Mouse (Mus musculus) myocyte (in vitro differentiated cells): ENCODE results near the gene Spsb1.

Experiments used
- CEBPB ChIP-seq: IDR thresholded peaks from 2 replicates; pipeline ENCODE4 v1.6.1; 2011; ENCODE audit warnings: mild to moderate bottlenecking, moderate library complexity; ENCODE audit not compliant: poor library complexity, insufficient read depth, severe bottlenecking
- E2F4 ChIP-seq: IDR thresholded peaks from one replicate; pipeline ENCODE4 v1.6.1; 2011; ENCODE audit warnings: mild to moderate bottlenecking, control low read depth, moderate library complexity; ENCODE audit not compliant: insufficient read depth
- MYOG ChIP-seq, 3 experiments: IDR thresholded peaks; one replicate each; pipeline ENCODE4 v1.6.1; 2011; ENCODE audit warnings: control low read depth in 2 of 3, low read depth in 2 of 3, mild to moderate bottlenecking in 2 of 3; ENCODE audit not compliant: insufficient read length in 2 of 3, control insufficient read depth in 1 of 3, insufficient read depth in 1 of 3
- POLR2A ChIP-seq: IDR thresholded peaks from one replicate; pipeline ENCODE4 v1.6.1; 2011; ENCODE audit warnings: low read depth, mild to moderate bottlenecking, control low read depth, moderate library complexity; ENCODE audit not compliant: insufficient read length
- POLR2AphosphoS2 ChIP-seq: IDR thresholded peaks from one replicate; pipeline ENCODE4 v1.6.1; 2011; ENCODE audit warnings: low read depth, control low read depth; ENCODE audit not compliant: insufficient read length
- TCF12 ChIP-seq: IDR thresholded peaks from one replicate; pipeline ENCODE4 v1.6.1; 2011; ENCODE audit warnings: mild to moderate bottlenecking, control low read depth; ENCODE audit not compliant: poor library complexity, insufficient read depth, severe bottlenecking
- USF1 ChIP-seq: IDR thresholded peaks from one replicate; pipeline ENCODE4 v1.6.1; 2011; ENCODE audit warnings: low read depth, mild to moderate bottlenecking, control low read depth, moderate library complexity

DNA sequence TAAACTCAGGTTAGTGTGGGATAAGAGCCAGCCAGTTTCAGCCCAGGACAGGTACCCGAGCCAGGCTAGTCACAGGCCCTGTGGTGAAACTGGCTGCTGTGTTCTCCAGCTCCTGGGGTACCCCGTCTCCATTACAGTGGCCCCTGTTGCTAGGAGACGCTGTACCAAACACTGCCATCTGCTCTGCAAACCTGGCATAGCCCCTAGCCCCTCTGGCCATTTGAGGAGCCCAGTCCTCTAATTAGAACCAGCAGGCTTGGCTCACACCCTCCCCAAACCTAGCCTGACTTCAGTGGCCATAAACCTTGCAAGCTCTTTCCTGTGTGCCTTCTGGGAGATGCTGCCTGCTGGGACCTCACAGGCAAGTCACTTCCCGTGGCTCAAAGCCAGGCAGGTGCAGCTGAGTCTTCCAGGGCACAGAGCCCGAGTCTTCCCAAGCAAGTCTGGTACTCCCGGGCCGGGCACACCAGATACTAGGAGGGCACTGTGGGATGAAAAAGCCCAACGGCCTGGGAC, 78.8 kb downstream of the Spsb1 start:
- TF ChIP-seq TCF12: no peak
- TF ChIP-seq POLR2A: no peak
- no peak for TF ChIP-seq POLR2AphosphoS2
- no peak for TF ChIP-seq MYOG (IDR thresholded peaks at IDR 0.05; ENCODE audit: control insufficient read depth in 1 of 3, insufficient read depth in 1 of 3, insufficient read length in 2 of 3, low read depth in 2 of 3)
- TF ChIP-seq E2F4: no peak
- TF ChIP-seq USF1: no peak
- no peak for TF ChIP-seq CEBPB
